Mouse (Mus musculus) liver, adult 2 months (tissue): ENCODE results near the gene Gpr3.

Experiments
- CTCF ChIP-seq: fragments of 200-500 bp; IDR thresholded peaks from 2 replicates; pipeline ENCODE4 v1.5.1; 2011; ENCODE audit warnings: low read depth, low read length, control low read depth
- POLR2A ChIP-seq: fragments of 200-500 bp; IDR thresholded peaks from 2 replicates; pipeline ENCODE4 v1.6.1; 2011; ENCODE audit warnings: low read length, control low read depth; ENCODE audit not compliant: insufficient read depth; ENCODE audit errors: extremely low read depth

DNA sequence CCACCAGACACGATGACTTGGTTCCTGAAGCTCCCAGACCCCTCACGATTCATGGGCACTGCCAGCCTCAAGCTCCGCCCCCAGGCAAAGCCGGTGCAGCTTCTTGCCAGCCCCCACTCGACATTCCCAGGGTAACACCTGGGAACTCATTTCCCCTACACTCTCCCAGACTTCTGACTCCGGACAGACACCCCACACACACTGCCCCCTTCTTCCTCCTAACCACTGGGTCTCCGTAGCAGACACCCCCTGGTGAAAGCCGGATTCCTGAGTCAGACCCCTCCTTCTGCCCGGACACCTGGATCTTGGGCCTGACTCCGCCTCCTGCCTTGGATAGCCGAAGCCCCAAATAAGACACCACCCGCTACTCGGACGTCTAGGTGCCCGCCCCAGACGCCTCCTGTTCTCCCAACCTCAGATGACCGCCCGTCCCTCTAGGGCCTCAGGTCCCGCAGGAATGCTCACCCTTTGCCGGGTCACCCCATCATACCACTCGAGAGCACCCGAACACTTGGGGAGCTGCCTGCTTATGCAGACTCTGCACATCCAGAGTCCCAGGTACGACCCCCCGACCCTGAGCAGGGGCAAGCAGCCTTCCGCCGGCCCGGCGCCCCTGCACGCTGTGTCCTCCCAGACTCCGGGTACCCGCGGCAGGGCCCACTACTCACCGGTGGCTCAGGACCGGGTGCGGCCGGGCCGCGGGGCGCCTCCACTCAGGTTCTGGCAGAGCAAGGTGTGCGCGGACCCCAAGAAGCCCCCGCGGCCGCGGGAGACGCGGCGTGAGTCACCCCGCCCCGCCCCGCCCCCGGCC lies at the start of gene Gpr3, which contains the start of gene Cd164l2:
- TF ChIP-seq POLR2A (no peak), CTCF (no peak)
